Mouse (Mus musculus) brain, embryonic 14.5 days (tissue): ENCODE data around the gene Dxo.

Experiments
- CTCF ChIP-seq: fragments of 200-500 bp; IDR thresholded peaks from 2 replicates; pipeline ENCODE4 v1.5.1; 2012; ENCODE audit warnings: inconsistent platforms, mild to moderate bottlenecking, moderate library complexity, borderline replicate concordance; ENCODE audit not compliant: insufficient read depth, insufficient read length; ENCODE audit errors: extremely low read depth
- POLR2A ChIP-seq: fragments of 200-500 bp; IDR thresholded peaks from 2 replicates; pipeline ENCODE4 v1.6.1; 2012; ENCODE audit warnings: mild to moderate bottlenecking, inconsistent platforms, borderline replicate concordance; ENCODE audit not compliant: poor library complexity, insufficient read depth, insufficient read length, severe bottlenecking; ENCODE audit errors: extremely low read depth

DNA sequence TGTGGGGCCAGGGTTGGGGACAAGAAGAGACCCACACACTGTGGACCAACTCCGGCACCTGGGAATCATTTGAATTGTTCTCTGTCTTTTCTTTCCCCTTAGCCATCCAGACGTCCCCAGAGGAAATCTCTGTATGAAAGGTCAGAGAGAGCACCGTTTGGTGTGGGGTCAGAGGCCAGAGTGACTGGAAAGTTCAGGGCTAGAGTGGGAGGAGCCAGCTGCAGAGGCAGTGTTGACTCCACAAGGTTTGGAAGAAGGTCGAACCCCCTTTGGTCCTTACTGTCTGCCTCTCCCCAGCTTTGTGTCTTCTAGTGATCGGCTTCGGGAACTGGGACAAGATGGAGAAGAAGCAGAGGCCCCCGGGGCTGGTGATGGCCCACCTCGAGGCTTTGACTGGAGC, 16.7 kb downstream of the Dxo start:
- TF ChIP-seq POLR2A (no peak), CTCF (no peak)
